Mouse (Mus musculus) MEL (cell line): Measurements from ENCODE around the gene Hoxd10.

Source experiments
- CHD2 ChIP-seq: IDR thresholded peaks from 2 replicates; pipeline ENCODE4 v1.6.1; 2011; ENCODE audit warnings: low read length, improper control_type of control experiment
- CTCF ChIP-seq, 3 experiments: IDR thresholded peaks in 2 of 3; conservative IDR thresholded peaks in 1 of 3; 2 replicates each; pipeline ENCODE4 v1.5.1; 2011 to 2012; ENCODE audit warnings: low read length in 3 of 3, low read depth in 2 of 3, mild to moderate bottlenecking in 2 of 3, improper control_type of control experiment in 1 of 3, inconsistent platforms in 1 of 3, mixed read lengths in 1 of 3, moderate library complexity in 1 of 3; ENCODE audit not compliant: control insufficient read depth in 1 of 3, insufficient read depth in 1 of 3, poor library complexity in 1 of 3, severe bottlenecking in 1 of 3
- ELF1 ChIP-seq: IDR thresholded peaks from 2 replicates; pipeline ENCODE4 v1.6.1; 2014; ENCODE audit warnings: low read depth, mild to moderate bottlenecking, inconsistent platforms, low read length, improper control_type of control experiment, moderate library complexity
- POLR2A ChIP-seq, 2 experiments: IDR thresholded peaks; 2 replicates each; pipeline ENCODE4 v1.6.1; 2011 to 2012; ENCODE audit warnings: low read length in 2 of 2, mild to moderate bottlenecking in 2 of 2, control low read depth in 1 of 2, improper control_type of control experiment in 1 of 2, low read depth in 1 of 2, moderate library complexity in 1 of 2; ENCODE audit not compliant: control insufficient read depth in 1 of 2, insufficient read depth in 1 of 2, poor library complexity in 1 of 2

DNA sequence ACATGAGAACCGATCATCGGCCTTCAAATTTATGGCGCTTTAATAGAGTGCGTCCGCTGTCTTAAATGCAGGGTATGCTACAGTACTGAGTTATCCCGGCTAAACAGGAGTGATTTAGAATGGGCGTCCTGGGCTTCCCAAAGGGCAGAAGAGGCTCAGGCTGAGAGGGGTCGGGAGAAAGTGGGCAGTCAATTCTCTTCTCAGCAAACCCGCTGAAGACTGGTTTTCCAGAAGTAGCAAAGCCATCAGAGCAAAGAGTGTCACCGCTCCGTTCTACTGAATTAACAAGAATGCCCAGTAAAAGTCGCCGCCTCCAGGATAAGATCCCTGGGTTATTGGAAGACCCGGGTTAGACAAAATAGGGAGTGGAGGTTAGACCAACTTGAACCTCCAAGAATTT lies 48.1 kb downstream of the Hoxd10 start:
- TF ChIP-seq CTCF (IDR thresholded peaks at IDR 0.05 in 2 of 3, conservative IDR thresholded peaks at IDR 0.05 in 1 of 3; ENCODE audit: control insufficient read depth in 1 of 3, insufficient read depth in 1 of 3, low read depth in 2 of 3, low read length in 3 of 3, poor library complexity in 1 of 3, severe bottlenecking in 1 of 3) = no peak
- no peak for TF ChIP-seq CHD2
- TF ChIP-seq ELF1 = no peak
- no peak for TF ChIP-seq POLR2A (IDR thresholded peaks at IDR 0.05; ENCODE audit: control insufficient read depth in 1 of 2, insufficient read depth in 1 of 2, low read depth in 1 of 2, low read length in 2 of 2, poor library complexity in 1 of 2)
